Mouse (Mus musculus) ES-Bruce4 (cell line): Measurements from ENCODE around the gene Glb1.

Source experiments
- CTCF ChIP-seq: IDR thresholded peaks from one replicate; pipeline ENCODE4 v1.8.1; 2011; ENCODE audit warnings: low read depth, low read length
- EP300 ChIP-seq: IDR thresholded peaks from 2 replicates; pipeline ENCODE4 v1.6.1; 2011; ENCODE audit warnings: low read depth, low read length; ENCODE audit not compliant: insufficient read depth
- POLR2A ChIP-seq: IDR thresholded peaks from one replicate; pipeline ENCODE4 v1.8.1; 2011; ENCODE audit warnings: low read length; ENCODE audit not compliant: insufficient read depth

DNA sequence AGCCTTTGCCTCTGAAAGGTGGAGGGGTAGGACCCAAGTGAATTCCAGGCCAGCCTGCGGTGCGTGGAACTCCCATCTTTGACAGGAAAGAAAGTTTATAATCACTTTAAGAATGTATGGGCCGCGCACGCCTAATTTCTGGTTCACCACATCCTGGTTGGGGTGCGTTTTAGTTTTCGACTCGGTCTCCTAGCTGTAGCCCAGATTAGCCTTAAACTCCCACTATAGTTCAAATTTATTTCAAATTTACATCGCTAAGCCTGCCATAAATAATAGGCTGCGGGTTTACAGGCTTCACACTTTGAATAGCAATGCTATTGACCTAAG, 10.2 kb upstream of the Glb1 start:
- TF ChIP-seq CTCF (no peak), EP300 (no peak), POLR2A (no peak)
